Mouse (Mus musculus): Measurements from ENCODE around the gene Rundc1.
"Not testable (repeated sequence)": the region's sequence is repeated elsewhere in the genome, so short reads cannot be mapped to it uniquely, and the experiment has no call there.

Gene Rundc1

GRCm38 (mm10) chr11:101424925-101425813, at the start of gene Rundc1, which contains the start of gene Ptges3l:
Rundc1 (plus strand) TSS chr11:101425085.
Ptges3l (minus strand) TSS chr11:101425333.
- DNase-seq: peak; percentile 99 to 100

GRCm38 (mm10) chr11:101378196-101378595, 46.7 kb upstream of the Rundc1 start:
- peak; percentile 17 to 63 for DNase-seq

GRCm38 (mm10) chr11:101378926-101379325, 46.0 kb upstream of the Rundc1 start:
- peak; percentile 62 to 76 for DNase-seq

- no peak for DNase-seq
Measured at GRCm38 (mm10) chr11:101381817-101382216, 43.1 kb upstream of the Rundc1 start.

- DNase-seq: peak; percentile 89 to 90
Measured at GRCm38 (mm10) chr11:101395110-101395509, 29.8 kb upstream of the Rundc1 start.

- no peak for DNase-seq
Measured at GRCm38 (mm10) chr11:101415306-101415705, 9.6 kb upstream of the Rundc1 start.

- peak in 1 of 2 experiments; percentile 33 for DNase-seq
Measured at GRCm38 (mm10) chr11:101416433-101417100, 8.3 kb upstream of the Rundc1 start.

- DNase-seq: peak; percentile 84 to 93
Measured at GRCm38 (mm10) chr11:101417101-101417855, 7.6 kb upstream of the Rundc1 start, which contains the start of gene Aarsd1. Aarsd1 (minus strand) TSS chr11:101417615.

GRCm38 (mm10) chr11:101418991-101419390, 5.9 kb upstream of the Rundc1 start:
- DNase-seq: no peak

- peak in 1 of 2 experiments; percentile 24 for DNase-seq
Measured at GRCm38 (mm10) chr11:101419610-101420009, 5.3 kb upstream of the Rundc1 start.

GRCm38 (mm10) chr11:101420148-101420547, 4.7 kb upstream of the Rundc1 start:
- DNase-seq: no peak

- DNase-seq: peak in 1 of 2 experiments; percentile 20
Measured at GRCm38 (mm10) chr11:101424105-101424851, 607 bp upstream of the Rundc1 start, which contains the start of gene Gm27029. Gm27029 (minus strand) TSS chr11:101424796.

- DNase-seq: no peak
Measured at GRCm38 (mm10) chr11:101426165-101426564, 1.3 kb downstream of the Rundc1 start.

GRCm38 (mm10) chr11:101431327-101431726, 6.4 kb downstream of the Rundc1 start:
- no peak for DNase-seq

GRCm38 (mm10) chr11:101433396-101433795, 8.5 kb downstream of the Rundc1 start:
- no peak for DNase-seq

GRCm38 (mm10) chr11:101435831-101436230, 10.9 kb downstream of the Rundc1 start:
- no peak for DNase-seq

- DNase-seq: no peak
Measured at GRCm38 (mm10) chr11:101436916-101437315, 12.0 kb downstream of the Rundc1 start.

- DNase-seq: not testable (repeated sequence)
Measured at GRCm38 (mm10) chr11:101438006-101438405, 13.1 kb downstream of the Rundc1 start.

GRCm38 (mm10) chr11:101441450-101442126, 16.7 kb downstream of the Rundc1 start:
- DNase-seq: not testable (repeated sequence)

GRCm38 (mm10) chr11:101442127-101442693, 17.3 kb downstream of the Rundc1 start, which contains the start of gene Rpl27:
Rpl27 (plus strand) TSS chr11:101442298.
- DNase-seq: peak; percentile 96 to 99

- DNase-seq: no peak
Measured at GRCm38 (mm10) chr11:101442760-101443159, 17.9 kb downstream of the Rundc1 start.

Data from kidney, postnatal 36 days (tissue).